Mouse (Mus musculus) leukemia stem cell, adult 10-12 weeks (primary cell): Measurements from ENCODE around the gene Itpripl2. TPM values are rescaled to one million over a fixed set of nuclear protein-coding genes. Genes with fewer than 3 reads are reported as not detected.

Source experiments
- polyA plus RNA-seq: library from polyadenylated mRNA; stranded (reverse); fragments of >175 nt; gene quantifications from 2 replicates; pipeline ENCODE4 v1.2.3, GENCODE M21; 2012; ENCODE audit warnings: low replicate concordance

The Itpripl2 gene
- polyA plus RNA-seq, result 4.0 and 5.9 TPM in 2 replicates

DNA sequence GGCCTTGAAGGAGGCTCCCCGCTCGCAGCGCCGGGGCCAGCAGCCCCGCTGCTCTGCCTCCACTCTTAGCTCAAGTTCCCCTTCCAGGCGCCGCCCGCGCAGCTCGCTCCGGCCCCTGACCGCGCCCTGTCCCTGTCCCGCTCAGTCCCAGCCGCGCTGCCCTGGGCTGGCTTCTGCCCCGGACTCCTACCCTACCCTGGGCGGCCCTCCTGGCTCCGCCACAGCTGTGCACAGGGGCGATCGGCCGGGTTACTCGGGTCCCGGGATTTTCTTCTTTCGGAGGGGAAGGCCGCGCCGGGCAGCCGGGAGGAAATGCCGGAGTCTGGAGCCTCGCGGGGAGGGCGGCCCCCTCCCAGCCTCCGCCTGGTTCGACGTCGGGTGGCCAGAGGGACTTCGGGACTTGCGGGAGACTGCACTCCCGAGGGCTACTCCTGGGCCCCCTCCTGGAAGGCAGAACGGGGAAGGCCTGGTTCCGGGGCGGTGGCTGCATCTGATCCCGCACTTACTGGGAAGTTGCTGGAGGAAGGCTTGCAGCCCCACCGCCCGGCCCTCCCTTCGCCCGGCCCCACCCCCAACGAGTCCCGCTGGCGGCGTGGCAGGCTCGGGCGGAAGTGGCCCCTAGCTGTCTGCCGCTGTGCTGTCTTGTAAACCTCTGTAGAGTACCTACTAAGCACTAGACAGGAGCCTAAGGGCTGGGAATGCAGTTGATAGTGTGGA lies at the start of gene Itpripl2:
Gene Itpripl2 (minus strand): TSS at position 545 of the 717 bp plus-strand sequence.

DNA sequence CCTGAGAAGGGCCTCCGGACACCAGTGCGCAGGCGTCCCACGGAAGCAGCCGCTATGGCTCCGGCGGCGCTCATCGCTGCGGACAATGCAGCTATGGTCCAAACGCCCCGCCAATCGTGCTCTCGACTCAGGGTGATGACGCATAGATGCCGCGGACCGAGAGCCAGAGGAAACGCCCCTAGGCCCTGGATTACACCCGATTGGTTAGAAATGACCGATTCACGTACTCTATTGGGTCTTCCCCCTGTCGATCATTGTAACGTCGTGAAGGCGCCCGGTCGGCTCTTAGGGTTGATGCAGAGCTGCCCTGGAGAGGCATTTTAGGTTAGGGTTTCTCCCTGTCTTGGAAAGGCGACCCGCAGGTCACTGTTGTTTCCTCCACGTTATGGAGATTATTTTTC lies 41.4 kb upstream of the Itpripl2 start, which contains the start of gene Coq7:
Gene Coq7 (minus strand): TSS at position 179 of the 401 bp plus-strand sequence.

DNA sequence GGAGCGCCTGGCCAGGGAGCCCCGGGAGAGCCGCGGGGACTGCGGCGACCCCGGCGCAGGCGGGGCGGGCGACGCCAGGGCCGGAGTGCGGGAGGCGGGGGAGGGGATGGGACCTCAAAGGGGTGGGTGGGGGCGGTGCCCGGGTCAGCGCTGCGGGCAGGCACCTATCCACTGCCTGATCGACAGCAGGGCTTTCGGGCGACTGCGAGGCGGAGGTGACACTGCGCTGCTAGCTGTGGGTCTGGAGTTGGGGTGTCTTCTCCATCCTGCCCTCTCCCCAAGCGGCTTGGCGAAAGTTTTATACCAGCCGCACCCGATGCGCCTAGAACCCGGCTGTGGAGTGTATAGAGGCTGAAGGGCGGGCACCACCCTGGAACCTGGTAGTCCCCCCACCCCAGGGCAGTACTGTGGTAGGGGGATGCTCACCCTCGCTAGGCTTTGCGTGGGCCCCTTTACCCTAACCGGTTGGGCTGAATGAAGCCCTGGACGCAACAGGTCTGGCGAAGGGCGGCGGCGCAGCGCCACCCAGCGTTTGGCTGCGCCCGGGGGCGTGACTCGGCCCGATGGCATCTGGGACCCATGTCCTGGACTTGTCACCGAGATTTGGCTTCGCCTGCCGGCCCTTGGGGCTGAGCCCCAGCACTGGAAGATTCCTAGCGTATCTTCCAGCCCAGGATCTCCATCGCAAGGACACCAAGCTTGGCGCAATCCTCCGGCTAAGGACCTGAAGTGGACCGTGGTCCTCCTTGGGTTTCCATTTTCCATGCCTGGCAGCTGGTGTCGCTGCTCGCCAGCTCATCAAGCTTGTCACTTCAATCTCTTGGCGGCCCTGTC lies 43.4 kb downstream of the Itpripl2 start, which contains the start of gene Syt17:
Gene Syt17 (minus strand): TSS at position 89 of the 834 bp plus-strand sequence.

Other genes starting within 250 kb of the Itpripl2 start
- 24.0 and 51.8 TPM in 2 replicates for gene Smg1, start 248.3 kb downstream of the Itpripl2 start, polyA plus RNA-seq
- not detected in 2 replicates for gene Syt17, start 43.8 kb downstream of the Itpripl2 start, polyA plus RNA-seq
- gene Coq7, start 41.4 kb upstream of the Itpripl2 start, polyA plus RNA-seq, result 9.6 and 9.7 TPM in 2 replicates
- gene Tmc7, start 92.8 kb upstream of the Itpripl2 start, polyA plus RNA-seq, result not detected in 2 replicates
- gene Tmc5, start 105.3 kb upstream of the Itpripl2 start, polyA plus RNA-seq, result not detected in 2 replicates
- gene Gde1, start 213.8 kb upstream of the Itpripl2 start, polyA plus RNA-seq, result 40.2 and 121 TPM in 2 replicates
- 0.39 and 3.0 TPM in 2 replicates for gene Ccp110, start 220.6 kb upstream of the Itpripl2 start, polyA plus RNA-seq
- gene Vps35l, start 248.3 kb upstream of the Itpripl2 start, polyA plus RNA-seq, result 8.6 and 15.1 TPM in 2 replicates